Mouse (Mus musculus): Measurements from ENCODE around the gene Klhl3. TPM values are rescaled to one million over a fixed set of nuclear protein-coding genes. Genes with fewer than 3 reads are reported as not detected.

Gene Klhl3
- polyA plus RNA-seq (2012; rRNA removed): 0.43 TPM in 2 replicates

GRCm38 (mm10) chr13:58113061-58113900 lies at the start of gene Klhl3:
Gene Klhl3, minus strand, starts transcription at chr13:58113592.

DNA sequence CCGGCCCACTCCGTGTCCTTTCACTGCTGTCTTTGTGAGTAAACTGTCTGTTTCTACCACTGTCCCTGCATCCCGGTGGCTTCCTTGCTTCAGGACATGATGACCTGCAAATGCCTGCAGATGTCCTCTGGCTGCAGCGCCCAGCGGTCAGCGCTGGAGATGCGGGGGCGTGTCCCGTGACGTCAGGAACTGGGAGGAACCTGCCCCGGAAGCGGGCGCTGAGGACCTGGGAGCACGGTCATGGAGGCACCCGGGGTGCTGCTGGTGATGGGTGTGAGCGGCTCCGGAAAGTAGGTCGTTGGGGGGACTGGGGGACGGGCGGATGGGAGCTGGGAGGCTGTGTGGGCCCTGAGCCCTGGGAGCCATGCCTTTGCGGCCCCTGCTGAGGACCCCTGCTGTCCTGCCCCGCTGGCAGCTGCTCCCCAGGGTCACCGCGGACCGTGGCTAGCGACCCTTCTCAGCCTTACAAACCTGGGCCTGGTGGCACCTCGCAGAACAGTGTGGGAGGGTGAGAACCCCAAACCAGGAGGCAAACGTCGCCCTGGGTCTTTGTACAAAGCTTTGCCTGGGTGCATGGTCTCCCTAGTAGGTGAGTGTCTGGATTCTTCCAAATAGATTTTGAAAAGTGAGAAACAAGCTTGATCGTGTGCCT lies 44.2 kb upstream of the Klhl3 start, which contains the start of gene Idnk:
TSS of gene Idnk (plus strand) at position 203 of the 652 bp plus-strand sequence.

GRCm38 (mm10) chr13:58128396-58128767 lies 15.0 kb upstream of the Klhl3 start, which contains the start of gene Hnrnpa0:
Gene Hnrnpa0, minus strand, starts transcription at chr13:58128556.

Other genes starting within 250 kb of the Klhl3 start
- 0.03 and 0.07 TPM in 2 replicates for gene Spock1, start 205.3 kb downstream of the Klhl3 start, polyA plus RNA-seq (2012; rRNA removed)
- gene Hnrnpa0, start 15.0 kb upstream of the Klhl3 start, polyA plus RNA-seq (2012; rRNA removed): 55.1 and 59.7 TPM in 2 replicates
- 5.9 and 7.5 TPM in 2 replicates for gene Idnk, start 44.1 kb upstream of the Klhl3 start, polyA plus RNA-seq (2012; rRNA removed)
- 25.5 and 30.7 TPM in 2 replicates for gene Ubqln1, start 102.1 kb upstream of the Klhl3 start, polyA plus RNA-seq (2012; rRNA removed)
- gene Gkap1, start 162.1 kb upstream of the Klhl3 start, polyA plus RNA-seq (2012; rRNA removed): 4.9 TPM in 2 replicates
- 0.02 and 0.03 TPM in 2 replicates for gene Kif27, start 245.5 kb upstream of the Klhl3 start, polyA plus RNA-seq (2012; rRNA removed)